Mouse (Mus musculus) testis, postnatal 14 days (tissue): ENCODE measurements around the gene Hcn3.

Experiments
- DNase-seq: peaks from one replicate; pipeline ENCODE4 v3.0.0; 2021; ENCODE audit warnings: low spot score

Hcn3 gene

GRCm38 (mm10) chr3:89100811-89101210 is 59.2 kb downstream of the Hcn3 start, which contains the start of gene Gm43738:
Gene Gm43738, minus strand, starts transcription at chr3:89101099.
- no peak for DNase-seq
